Mouse (Mus musculus) splenic B cell, adult 2 months (primary cell): ENCODE measurements at regions not wholly inside any gene's neighbourhood (a gene's known extent, or its start where the extent isn't known, plus 50 kb on each side); places are given as distances from the start of the nearest gene placed in this dataset.

ENCODE experiments used
- DNase-seq: peaks from one replicate; pipeline ENCODE4 v3.0.0-alpha.2; 2011; ENCODE audit warnings: low read depth, low spot score
- H3K27me3 ChIP-seq: 2 replicates; pipeline ENCODE4 v1.6.1; 2012; ENCODE audit warnings: mild to moderate bottlenecking, low read length, moderate library complexity, mixed read lengths; ENCODE audit not compliant: control insufficient read depth, poor library complexity, insufficient read depth, severe bottlenecking
- H3K36me3 ChIP-seq: 2 replicates; pipeline ENCODE4 v1.6.1; 2012; ENCODE audit warnings: mild to moderate bottlenecking, low read length, moderate library complexity, mixed read lengths; ENCODE audit not compliant: control insufficient read depth, poor library complexity, insufficient read depth, severe bottlenecking

GRCm38 (mm10) chr5:43457725-43458124 is 57.6 kb upstream of the C1qtnf7 start:
- no peaks in the 10 kb centered on the region for H3K27me3 ChIP-seq
- DNase-seq: no peak
- no peaks in the 10 kb centered on the region for H3K36me3 ChIP-seq

DNA sequence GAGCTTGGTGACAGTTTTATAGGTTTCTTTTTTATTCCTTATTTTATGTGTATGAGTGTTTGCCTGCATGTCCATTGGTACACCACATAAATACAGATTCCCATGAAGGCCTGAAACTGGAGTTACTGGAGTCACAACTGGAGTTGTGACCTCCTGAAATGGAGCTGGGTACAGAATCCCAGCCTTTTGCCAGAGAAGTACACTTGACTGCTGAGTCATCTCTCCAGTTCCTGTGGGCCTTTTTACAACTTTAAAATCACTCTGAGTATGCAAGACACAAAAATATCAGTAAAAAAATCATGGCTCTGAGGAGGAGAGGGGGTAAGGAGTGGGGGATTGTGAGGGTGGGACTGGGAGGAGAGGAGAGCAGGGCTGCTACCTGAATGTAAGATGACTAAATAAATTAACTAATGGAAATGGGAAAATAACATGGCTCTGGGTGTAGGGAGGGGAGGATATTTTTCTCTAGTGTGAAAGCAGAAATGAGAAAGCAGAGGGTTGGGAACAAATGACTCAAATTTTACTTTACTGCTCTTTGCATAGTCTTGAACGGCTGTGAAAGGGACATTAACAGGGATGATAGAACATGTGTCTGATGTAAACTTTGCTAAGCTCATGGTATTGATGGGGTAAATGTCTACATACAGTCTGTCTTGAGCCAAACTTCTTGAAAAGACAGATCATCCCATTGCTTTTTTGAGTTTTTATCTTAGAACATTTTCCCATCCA is 53.2 kb upstream of the C1qtnf7 start:
- H3K36me3 ChIP-seq: no peaks in the 10 kb centered on the region
- no peak for DNase-seq

More for the DNA sequence above, 53.2 kb upstream of the C1qtnf7 start:
- no peaks in the 10 kb centered on the region for H3K27me3 ChIP-seq
